Mouse (Mus musculus) midbrain, postnatal 0 days (tissue): Measurements from ENCODE around the gene Ado. TPM values are rescaled to one million over a fixed set of nuclear protein-coding genes. Genes with fewer than 3 reads are reported as not detected.

Source experiments
- ATAC-seq: fragments of 200-750 bp; cut with Nextera tagmentation; 2 replicates; pipeline ENCODE4 v1.8.0; 2017; ENCODE audit warnings: moderate number of reproducible peaks, mild to moderate bottlenecking, moderate TSS enrichment, moderate library complexity; ENCODE audit not compliant: low FRiP score
- DNase-seq: peaks from one replicate; pipeline ENCODE4 v3.0.0-alpha.2; 2015; ENCODE audit warnings: low spot score
- H3K27ac ChIP-seq: fragments of 300-500 bp; sonication (generic); 2 replicates; pipeline ENCODE4 v1.5.1; 2014; ENCODE audit warnings: low read depth, mild to moderate bottlenecking, low read length, mixed read lengths
- H3K27me3 ChIP-seq: fragments of 300-500 bp; sonication (generic); 2 replicates; pipeline ENCODE4 v1.6.1; 2014; ENCODE audit warnings: low read length, control low read depth, mixed read lengths; ENCODE audit not compliant: insufficient read depth
- H3K36me3 ChIP-seq: fragments of 300-500 bp; sonication (generic); 2 replicates; pipeline ENCODE4 v1.6.1; 2014; ENCODE audit warnings: low read length, control low read depth, mixed read lengths; ENCODE audit not compliant: insufficient read depth
- H3K4me1 ChIP-seq: fragments of 300-500 bp; sonication (generic); 2 replicates; pipeline ENCODE4 v1.6.1; 2014; ENCODE audit warnings: mild to moderate bottlenecking, control low read depth, antibody characterized with exemption, low read length, mixed read lengths; ENCODE audit not compliant: insufficient read depth
- H3K4me2 ChIP-seq: fragments of 300-500 bp; sonication (generic); 2 replicates; pipeline ENCODE4 v1.6.1; 2014; ENCODE audit warnings: low read depth, mild to moderate bottlenecking, low read length, mixed read lengths; ENCODE audit not compliant: poor library complexity, severe bottlenecking
- H3K4me3 ChIP-seq: fragments of 300-500 bp; sonication (generic); 2 replicates; pipeline ENCODE4 v1.5.1; 2014; ENCODE audit warnings: low read depth, mild to moderate bottlenecking, low read length, moderate library complexity
- H3K9ac ChIP-seq: fragments of 300-500 bp; sonication (generic); replicated peaks from 2 replicates; pipeline ENCODE4 v1.6.1; 2014; ENCODE audit warnings: mild to moderate bottlenecking, low read length, moderate library complexity, mixed read lengths; ENCODE audit not compliant: poor library complexity, severe bottlenecking
- H3K9me3 ChIP-seq: fragments of 300-500 bp; sonication (generic); 2 replicates; pipeline ENCODE4 v1.6.1; 2016; ENCODE audit warnings: low read length, control low read depth
- CTCF ChIP-seq: IDR thresholded peaks from 2 replicates; pipeline ENCODE4 v1.5.1; 2016; ENCODE audit warnings: antibody characterized with exemption, mild to moderate bottlenecking
- WGBS: fragments of 180-500 bp; shearing (Covaris S2); extraction: QIAGEN DNeasy Blood & Tissue Kit; methylation state at CpG from one replicate; pipeline ENCODE4 v1.1.7; 2014; 5-methylcytosine and 5-hydroxymethylcytosine counted together
- polyA plus RNA-seq: library from polyadenylated mRNA; unstranded; fragments of >200 nt; fragmentation: Nextera tagmentation; extraction: Ambion mirVana; gene quantifications from 2 replicates; pipeline ENCODE4 v1.2.1, GENCODE M21; 2015
- total RNA-seq: library from RNA; depleted of rRNA; stranded (reverse); fragments of >200 nt; gene quantifications from 2 replicates; pipeline ENCODE4 v1.2.3, GENCODE M21; 2014

Ado gene
- total and polyA plus RNA-seq, 2 experiments from 2014 or later = 50.9 to 58.5 TPM

- ATAC-seq = no peak
- H3K9me3 ChIP-seq = no peaks in the 10 kb centered on the region
- WGBS = under 1% methylated on average over 50 of the region's 50 CpGs
- peak overlapping the region; percentile 98 for H3K4me2 ChIP-seq
- H3K27me3 ChIP-seq = peaks cover 59% of the 10 kb centered on the region
- no peaks in the 10 kb centered on the region for H3K36me3 ChIP-seq
- peaks cover 19% of the 10 kb centered on the region for H3K4me1 ChIP-seq
- peak overlapping the region; percentile 52 for H3K4me3 ChIP-seq
- no peak for DNase-seq
- TF ChIP-seq CTCF = no peak
- H3K9ac ChIP-seq = no peak overlapping the region; the same call in 1 of the 2 replicates
- H3K27ac ChIP-seq = no peak overlapping the region
Measured at GRCm38 (mm10) chr10:67538585-67539400, 10.0 kb downstream of the Ado start.

DNA sequence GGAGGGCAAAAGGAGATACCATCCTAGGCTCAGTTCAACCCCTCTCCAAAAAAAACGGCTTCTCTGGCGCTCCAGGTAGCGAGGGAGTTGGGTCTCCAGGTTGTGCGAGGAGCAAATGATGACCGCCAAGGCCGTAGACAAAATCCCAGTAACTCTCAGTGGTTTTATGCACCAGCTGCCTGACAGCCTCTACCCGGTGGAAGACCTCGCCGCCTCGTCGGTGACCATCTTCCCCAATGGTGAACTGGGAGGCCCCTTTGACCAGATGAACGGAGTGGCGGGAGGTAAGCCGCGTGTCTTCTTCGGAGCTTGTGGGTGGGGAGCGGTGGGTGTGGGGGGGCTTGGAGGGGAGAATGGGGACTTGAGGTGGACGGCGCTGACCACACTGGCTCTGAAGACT is 10.6 kb downstream of the Ado start:
- Histone ChIP-seq H3K9ac (no peak overlapping the region), H3K9me3 (no peaks in the 10 kb centered on the region), H3K36me3 (no peaks in the 10 kb centered on the region), H3K27me3 (peaks cover 66% of the 10 kb centered on the region), H3K4me1 (peaks cover 19% of the 10 kb centered on the region), H3K4me2 (peak overlapping the region; percentile 98), H3K27ac (no peak overlapping the region), H3K4me3 (peak overlapping the region; percentile 52)
- ATAC-seq = no peak
- WGBS = 2% methylated on average over 16 of the region's 19 CpGs
- TF ChIP-seq CTCF = no peak
- no peak for DNase-seq

GRCm38 (mm10) chr10:67537151-67537994 is 11.4 kb downstream of the Ado start:
- WGBS = under 1% methylated on average over 51 of the region's 51 CpGs
- Histone ChIP-seq H3K4me1 (peaks cover 19% of the 10 kb centered on the region), H3K4me2 (peak overlapping the region; percentile 98), H3K27me3 (peaks cover 68% of the 10 kb centered on the region), H3K36me3 (no peaks in the 10 kb centered on the region), H3K27ac (no peak overlapping the region), H3K4me3 (peak overlapping the region; percentile 52), H3K9ac (0 out of 2 replicates have a peak overlapping the region, but pooled peaks have one; percentile 24), H3K9me3 (no peaks in the 10 kb centered on the region)
- no peak for TF ChIP-seq CTCF
- DNase-seq (peak; percentile 92), ATAC-seq (peak; percentile 83)

DNA sequence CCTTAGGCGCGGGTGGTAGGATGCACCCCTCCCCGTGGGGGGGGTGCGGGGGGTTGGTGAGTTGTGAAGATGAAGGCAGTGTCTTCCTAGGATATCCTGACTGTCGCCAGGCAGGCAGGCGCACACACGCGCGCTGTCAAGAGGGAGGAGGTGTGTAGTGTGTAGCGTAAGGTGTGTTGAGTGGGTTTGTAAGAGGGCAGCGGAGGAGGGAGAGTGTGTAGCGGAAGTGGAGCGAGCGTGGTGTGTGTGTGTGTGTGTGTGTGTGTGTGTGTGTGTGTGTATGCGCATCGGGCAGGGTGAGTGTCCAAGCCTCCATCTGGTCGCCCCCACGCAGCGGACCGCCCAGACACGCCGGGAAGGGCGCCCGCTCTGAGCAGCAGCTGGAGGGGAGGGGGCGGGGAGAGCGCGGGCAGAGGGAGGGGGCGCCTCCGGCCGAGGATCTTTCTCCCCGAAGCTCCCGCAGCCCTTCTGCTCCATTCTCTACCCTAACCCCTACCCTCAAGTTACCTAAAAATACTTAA is 12.1 kb downstream of the Ado start:
- Histone ChIP-seq H3K4me2 (peak overlapping the region; percentile 98), H3K4me3 (peak overlapping the region; percentile 52), H3K36me3 (no peaks in the 10 kb centered on the region), H3K9ac (0 out of 2 replicates have a peak overlapping the region, but pooled peaks have one; percentile 0), H3K27me3 (peaks cover 72% of the 10 kb centered on the region), H3K9me3 (no peaks in the 10 kb centered on the region), H3K4me1 (peaks cover 19% of the 10 kb centered on the region), H3K27ac (no peak overlapping the region)
- WGBS = 1% methylated on average over 31 of the region's 32 CpGs
- TF ChIP-seq CTCF = no peak
- peak; percentile 31 for DNase-seq
- ATAC-seq = peak; percentile 36

GRCm38 (mm10) chr10:67535972-67536371 is 12.8 kb downstream of the Ado start:
- peak; percentile 77 for TF ChIP-seq CTCF
- H3K9me3 ChIP-seq = no peaks in the 10 kb centered on the region
- peaks cover 19% of the 10 kb centered on the region for H3K4me1 ChIP-seq
- H3K27me3 ChIP-seq = peaks cover 71% of the 10 kb centered on the region
- DNase-seq = peak; percentile 69
- under 1% methylated on average over 35 of the region's 35 CpGs for WGBS
- ATAC-seq = peak; percentile 39
- no peak overlapping the region for H3K27ac ChIP-seq
- H3K36me3 ChIP-seq = no peaks in the 10 kb centered on the region
- H3K4me2 ChIP-seq = peak overlapping the region; percentile 98
- no peak overlapping the region for H3K9ac ChIP-seq
- H3K4me3 ChIP-seq = peak overlapping the region; percentile 52
